Mouse (Mus musculus): Measurements from ENCODE around the gene Mex3a. TPM values are rescaled to one million over a fixed set of nuclear protein-coding genes. Genes with fewer than 3 reads are reported as not detected.

The Mex3a gene
- polyA plus RNA-seq, 1 experiment, result not detected

DNA sequence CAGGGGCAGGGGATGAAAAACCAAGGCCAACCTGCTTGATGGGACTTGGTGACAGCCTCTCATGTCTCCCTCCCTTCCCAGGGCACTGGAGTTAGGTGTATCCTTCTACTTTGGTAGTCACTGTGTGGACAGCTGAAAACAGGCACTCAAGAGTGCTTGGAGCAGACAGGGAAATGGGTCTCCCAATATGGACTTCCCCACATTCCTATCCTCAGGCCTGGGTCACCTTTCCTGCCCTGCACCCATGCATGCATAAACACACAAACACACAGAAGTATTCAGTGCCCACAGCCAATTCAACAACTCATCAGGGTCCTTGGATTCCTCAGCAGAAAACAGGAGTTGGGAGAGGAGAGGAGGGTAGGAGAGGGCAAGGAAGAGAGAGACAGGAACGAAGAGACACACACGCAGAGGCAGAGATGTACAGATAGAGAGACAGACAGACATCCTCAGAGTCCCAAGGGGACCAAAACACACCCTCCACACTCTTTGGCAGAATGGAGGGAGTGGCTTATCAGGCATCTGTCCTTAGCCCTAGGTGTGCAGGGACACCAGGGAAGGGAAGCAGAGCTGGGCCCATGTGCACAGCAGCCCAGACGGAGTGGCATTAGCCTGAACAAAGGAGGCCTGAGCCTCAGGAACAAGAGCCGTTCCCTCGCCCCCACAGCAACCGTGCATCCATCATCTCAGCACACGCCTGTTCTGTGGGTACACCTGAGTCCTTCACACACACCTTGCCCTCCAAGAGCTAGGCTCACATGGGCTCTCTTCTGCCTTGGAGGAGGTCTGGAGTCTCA lies 2.8 kb upstream of the Mex3a start:
- H3K4me1 ChIP-seq (ENCODE audit: control insufficient read depth, insufficient read depth, low read length), result peaks cover 35% of the 10 kb centered on the region
- peak overlapping the region; percentile 9; the same call in 1 of the 2 replicates for H3K4me3 ChIP-seq (ENCODE audit: insufficient read depth, low read depth, low read length)
- no peak overlapping the region for H3K27ac ChIP-seq (ENCODE audit: insufficient read depth, low read depth, low read length)
- TF ChIP-seq POLR2A (IDR thresholded peaks at IDR 0.05; ENCODE audit: insufficient read depth, low read depth, low read length) (no peak), CTCF (IDR thresholded peaks at IDR 0.05; ENCODE audit: insufficient read depth, low read depth, low read length) (no peak)
- 53% methylated on average over 7 of the region's 7 CpGs for WGBS

DNA sequence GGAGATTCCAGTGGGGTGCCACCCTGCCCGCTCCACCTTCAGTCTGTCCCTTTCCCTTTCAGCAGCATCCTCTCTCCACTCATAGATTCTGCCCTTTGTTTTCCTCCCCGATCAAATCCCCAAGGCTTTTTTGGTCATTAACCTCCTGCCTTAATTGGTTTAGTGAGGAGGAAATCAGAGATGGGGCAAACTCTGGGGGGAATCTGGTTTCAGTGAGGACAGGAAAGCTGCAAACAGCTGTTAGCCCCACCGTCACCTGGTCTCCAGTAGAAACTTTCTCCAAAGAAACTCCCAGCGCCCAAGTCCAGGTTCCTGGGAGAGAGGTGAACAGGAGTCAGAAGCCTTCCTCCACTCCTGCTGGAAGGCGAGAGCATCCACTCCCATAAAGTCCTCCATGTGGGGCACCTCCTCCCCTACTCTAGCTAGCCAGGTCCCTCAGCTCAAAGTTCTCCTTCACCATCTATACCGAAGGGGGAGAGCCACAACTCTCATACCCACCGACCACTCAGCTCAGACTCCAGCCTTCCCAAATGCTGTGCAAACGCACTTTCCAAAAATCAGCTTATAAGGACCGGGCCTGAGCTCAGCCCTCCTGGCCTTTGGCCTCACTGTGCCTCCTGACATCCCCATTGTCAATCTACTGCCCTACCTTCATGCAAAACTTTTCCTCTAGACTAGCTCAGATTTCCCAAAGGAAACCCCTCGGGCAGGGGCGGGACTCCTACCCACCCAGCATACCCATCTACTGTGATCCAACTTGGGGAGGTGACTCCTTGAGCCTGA lies 1.9 kb upstream of the Mex3a start:
- TF ChIP-seq POLR2A (IDR thresholded peaks at IDR 0.05; ENCODE audit: insufficient read depth, low read depth, low read length) (no peak), CTCF (IDR thresholded peaks at IDR 0.05; ENCODE audit: insufficient read depth, low read depth, low read length) (no peak)
- WGBS, result 37% methylated on average over 11 of the region's 11 CpGs
- Histone ChIP-seq H3K27ac (ENCODE audit: insufficient read depth, low read depth, low read length) (no peak overlapping the region), H3K4me1 (ENCODE audit: control insufficient read depth, insufficient read depth, low read length) (peaks cover 35% of the 10 kb centered on the region), H3K4me3 (ENCODE audit: insufficient read depth, low read depth, low read length) (peak overlapping the region; percentile 12)

DNA sequence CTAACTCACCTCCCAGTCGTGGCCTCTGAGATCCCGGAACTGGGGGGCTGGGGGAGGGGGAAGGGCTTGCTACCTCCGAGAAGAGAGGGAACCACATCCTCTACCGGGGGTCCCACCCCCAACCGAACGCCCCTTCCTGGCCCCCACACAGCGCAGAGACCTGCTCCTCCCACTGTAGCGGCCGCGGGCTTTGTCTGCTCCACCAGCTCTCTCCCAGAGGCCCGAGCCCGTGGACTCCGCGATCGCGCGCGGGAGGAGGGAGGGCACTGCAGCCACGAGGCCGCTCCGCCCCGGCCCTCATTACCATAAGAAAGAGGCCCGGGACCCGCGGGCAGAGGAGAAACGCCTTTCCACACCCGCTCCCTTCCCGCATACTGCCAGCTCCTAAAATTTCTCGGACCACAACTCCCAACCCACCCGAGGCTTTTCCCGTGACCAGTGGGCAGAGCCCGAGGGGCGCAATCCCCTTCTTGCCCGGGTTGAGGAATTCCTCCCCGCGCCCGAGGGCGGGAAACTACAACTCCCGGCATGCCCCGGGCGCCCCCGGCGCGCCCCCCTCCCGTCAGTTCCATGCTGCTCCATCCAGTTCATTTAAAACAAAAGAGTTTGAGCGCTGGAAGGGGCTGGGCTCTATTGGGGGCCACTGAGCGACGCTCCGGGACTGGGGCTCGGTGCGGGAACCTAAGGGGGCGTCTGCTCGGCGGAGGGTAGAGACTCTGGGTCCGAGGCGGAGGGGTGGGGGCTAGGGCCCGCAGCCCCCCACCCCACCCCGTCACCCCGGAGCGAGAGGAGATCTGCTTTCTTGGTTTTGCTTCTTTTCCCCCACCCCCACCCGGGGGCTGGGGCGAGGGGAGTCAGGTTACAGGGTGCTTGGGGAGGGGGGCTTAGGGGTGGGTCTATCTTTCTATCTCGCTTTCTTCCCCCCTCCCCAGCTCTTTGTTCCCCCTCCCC lies 572 bp upstream of the Mex3a start:
- under 1% methylated on average over 62 of the region's 63 CpGs for WGBS
- H3K4me1 ChIP-seq (ENCODE audit: control insufficient read depth, insufficient read depth, low read length), result peaks cover 38% of the 10 kb centered on the region
- peak overlapping the region; percentile 88 for H3K27ac ChIP-seq (ENCODE audit: insufficient read depth, low read depth, low read length)
- TF ChIP-seq POLR2A (IDR thresholded peaks at IDR 0.05; ENCODE audit: insufficient read depth, low read depth, low read length), result peak; percentile 45
- TF ChIP-seq CTCF (IDR thresholded peaks at IDR 0.05; ENCODE audit: insufficient read depth, low read depth, low read length), result no peak
- peak overlapping the region; percentile 98 for H3K4me3 ChIP-seq (ENCODE audit: insufficient read depth, low read depth, low read length)

DNA sequence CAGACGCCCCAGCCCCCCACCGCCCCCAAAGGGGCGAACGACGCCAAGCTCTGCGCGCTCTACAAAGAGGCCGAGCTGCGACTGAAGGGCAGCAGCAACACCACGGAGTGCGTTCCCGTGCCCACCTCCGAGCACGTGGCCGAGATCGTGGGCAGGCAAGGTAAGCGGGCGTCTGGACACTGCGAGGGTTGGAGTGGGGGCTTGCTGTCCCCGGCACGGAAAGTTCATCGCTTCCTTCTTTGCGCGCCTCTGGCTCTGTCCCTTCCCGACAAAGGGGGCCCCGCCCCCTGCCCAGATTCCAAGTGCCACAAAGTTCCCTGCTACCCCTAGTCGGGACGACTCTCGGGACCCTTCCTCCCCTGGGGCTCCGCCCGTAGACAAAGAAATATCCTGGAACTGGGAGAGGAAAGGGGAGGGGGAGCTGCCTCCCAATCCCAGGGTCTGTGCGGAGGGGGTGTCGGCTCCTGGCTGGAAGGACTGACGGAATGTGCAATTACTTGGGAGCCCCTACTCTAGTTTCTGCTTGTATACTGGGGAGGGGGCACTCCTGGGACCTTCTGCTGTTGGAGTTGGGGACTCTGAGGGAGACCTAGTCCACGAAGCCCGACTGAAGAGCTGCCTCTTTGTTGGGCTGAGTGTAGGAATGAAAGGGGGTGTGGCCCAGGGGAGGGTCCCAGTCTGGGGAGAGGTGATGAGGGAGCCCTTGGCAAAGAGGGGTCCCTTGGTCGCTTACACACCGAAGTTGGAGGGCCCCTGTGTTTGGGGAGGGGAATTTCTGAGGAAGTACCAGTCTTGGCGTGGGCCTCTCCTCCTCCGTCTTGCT lies 705 bp downstream of the Mex3a start:
- 4% methylated on average over 40 of the region's 40 CpGs for WGBS
- TF ChIP-seq POLR2A (IDR thresholded peaks at IDR 0.05; ENCODE audit: insufficient read depth, low read depth, low read length), result no peak
- TF ChIP-seq CTCF (IDR thresholded peaks at IDR 0.05; ENCODE audit: insufficient read depth, low read depth, low read length), result no peak
- peak overlapping the region; percentile 98 for H3K4me3 ChIP-seq (ENCODE audit: insufficient read depth, low read depth, low read length)
- peaks cover 38% of the 10 kb centered on the region for H3K4me1 ChIP-seq (ENCODE audit: control insufficient read depth, insufficient read depth, low read length)
- no peak overlapping the region for H3K27ac ChIP-seq (ENCODE audit: insufficient read depth, low read depth, low read length)

DNA sequence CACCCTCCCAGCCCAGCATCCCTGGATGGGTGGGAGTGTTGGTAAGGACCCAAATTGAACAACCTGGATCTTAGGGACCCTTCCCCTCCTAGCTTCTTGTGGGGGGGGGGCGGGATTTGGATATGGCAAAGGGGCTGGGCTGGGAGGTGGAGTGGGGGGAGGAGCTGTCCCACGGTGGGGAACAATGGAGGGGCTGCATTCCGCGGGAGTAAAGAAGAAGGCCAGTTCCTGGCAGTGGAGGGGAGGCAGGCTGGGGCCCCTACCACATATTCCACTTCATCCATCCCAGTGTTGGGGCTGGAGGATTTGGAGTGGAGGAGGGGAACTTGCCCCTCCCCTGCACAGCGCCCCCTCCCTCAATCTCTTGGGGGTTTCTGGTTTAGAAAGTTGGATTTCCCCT lies 1.5 kb downstream of the Mex3a start:
- Histone ChIP-seq H3K27ac (ENCODE audit: insufficient read depth, low read depth, low read length) (no peak overlapping the region), H3K4me1 (ENCODE audit: control insufficient read depth, insufficient read depth, low read length) (peaks cover 38% of the 10 kb centered on the region), H3K4me3 (ENCODE audit: insufficient read depth, low read depth, low read length) (peak overlapping the region; percentile 98; the same call in 1 of the 2 replicates)
- TF ChIP-seq CTCF (IDR thresholded peaks at IDR 0.05; ENCODE audit: insufficient read depth, low read depth, low read length), result no peak
- TF ChIP-seq POLR2A (IDR thresholded peaks at IDR 0.05; ENCODE audit: insufficient read depth, low read depth, low read length), result no peak
- WGBS, result 10% methylated on average over 5 of the region's 5 CpGs

DNA sequence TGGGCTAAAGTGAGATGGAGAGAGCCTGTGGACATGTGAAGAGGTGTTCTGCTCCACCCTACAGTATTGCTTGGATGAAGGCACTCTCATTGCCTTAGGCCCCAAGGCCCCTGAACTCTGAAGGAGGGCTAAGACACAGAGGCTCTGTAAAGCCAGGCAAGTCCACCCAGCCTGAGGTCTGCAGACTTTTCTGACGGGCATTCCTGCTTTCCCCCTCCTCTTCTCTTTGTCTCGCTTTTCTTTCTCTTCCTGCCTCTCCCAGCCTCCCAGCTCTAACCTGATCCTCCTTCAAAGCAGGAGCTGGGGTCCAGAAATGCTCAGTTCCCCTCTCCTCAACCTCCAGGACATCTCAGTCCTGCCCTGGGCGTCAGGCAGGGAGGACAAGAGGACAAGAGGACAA lies 2.8 kb downstream of the Mex3a start:
- 53% methylated on average over 3 of the region's 3 CpGs for WGBS
- Histone ChIP-seq H3K4me1 (ENCODE audit: control insufficient read depth, insufficient read depth, low read length) (peaks cover 33% of the 10 kb centered on the region), H3K27ac (ENCODE audit: insufficient read depth, low read depth, low read length) (no peak overlapping the region), H3K4me3 (ENCODE audit: insufficient read depth, low read depth, low read length) (no peak overlapping the region)
- TF ChIP-seq CTCF (IDR thresholded peaks at IDR 0.05; ENCODE audit: insufficient read depth, low read depth, low read length) (no peak), POLR2A (IDR thresholded peaks at IDR 0.05; ENCODE audit: insufficient read depth, low read depth, low read length) (no peak)

DNA sequence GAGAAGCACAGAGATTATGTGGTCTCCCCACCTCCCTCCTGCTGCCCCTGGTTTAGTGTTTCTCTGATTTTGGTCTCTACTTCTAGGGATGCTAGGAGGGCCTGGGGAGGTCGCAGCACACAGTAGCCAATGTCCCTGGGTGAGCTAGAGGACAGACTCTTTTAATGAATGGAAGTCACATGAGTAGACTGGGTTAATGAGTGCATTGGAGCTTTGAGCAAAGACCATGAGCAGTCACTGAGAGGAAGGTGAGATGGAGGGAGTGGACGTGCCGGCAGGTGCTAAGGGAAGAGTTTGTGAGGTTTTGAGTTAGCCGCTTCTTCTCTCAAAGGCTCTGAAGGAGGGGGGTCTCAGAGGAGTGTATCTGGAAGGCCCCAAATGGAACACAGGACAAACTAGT lies 3.3 kb downstream of the Mex3a start:
- 86% methylated on average over 4 of the region's 4 CpGs for WGBS

More for the DNA sequence above, 3.3 kb downstream of the Mex3a start:
- Histone ChIP-seq H3K4me3 (ENCODE audit: insufficient read depth, low read depth, low read length) (no peak overlapping the region), H3K27ac (ENCODE audit: insufficient read depth, low read depth, low read length) (no peak overlapping the region), H3K4me1 (ENCODE audit: control insufficient read depth, insufficient read depth, low read length) (peaks cover 29% of the 10 kb centered on the region)
- TF ChIP-seq POLR2A (IDR thresholded peaks at IDR 0.05; ENCODE audit: insufficient read depth, low read depth, low read length) (no peak), CTCF (IDR thresholded peaks at IDR 0.05; ENCODE audit: insufficient read depth, low read depth, low read length) (no peak)

Measured in olfactory bulb, adult 2 months (tissue).